ENCODE assay signal across 8 mouse cellular contexts in the genomic region with DNA sequence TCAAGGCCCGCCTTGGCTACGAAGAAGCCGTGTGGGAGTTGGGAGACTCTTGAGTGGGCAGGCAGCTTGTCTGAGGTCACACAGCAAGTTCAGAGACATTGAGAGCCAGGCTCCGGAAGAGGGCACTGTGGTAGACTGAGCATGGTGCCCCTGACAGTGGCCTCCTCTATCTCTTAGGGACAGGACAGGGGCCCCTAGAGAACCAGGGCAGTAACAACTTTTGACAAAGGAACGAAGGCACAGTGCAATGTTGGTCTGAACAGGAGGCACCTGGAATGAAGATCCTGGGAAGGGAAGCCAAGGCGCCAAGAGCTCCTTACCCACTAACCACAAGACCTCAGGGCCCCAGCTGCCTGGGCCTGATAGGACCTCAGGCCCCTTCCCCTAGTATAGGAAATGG. TPM values are rescaled to one million over a fixed set of nuclear protein-coding genes. Genes with fewer than 3 reads are reported as not detected.
DNase-seq lines count a peak whose midpoint lies in the region; ATAC-seq and TF ChIP-seq lines count a peak whose summit lies in the region.

No protein-coding gene starts in this region.

- peak overlapping the region; percentile 85 for H3K27ac ChIP-seq in forebrain, embryonic 10.5 days
- H3K27ac ChIP-seq in forebrain, embryonic 16.5 days (ENCODE audit: low read length) = no peak overlapping the region
- H3K27ac ChIP-seq in midbrain, postnatal 0 days (ENCODE audit: low read depth, low read length) = peak overlapping the region; percentile 34; the same call in 1 of the 2 replicates

- no peak for DNase-seq in forebrain, embryonic 10.5 days (ENCODE audit: extremely low spot score, low spot score)
- DNase-seq in B cell, adult 2 months = peak; percentile 43 to 46
- no peak for DNase-seq in midbrain, postnatal 0 days (ENCODE audit: low spot score)
- no peak for DNase-seq in natural killer cell, adult 2 months (ENCODE audit: low spot score in 2 of 2)
- no peak for DNase-seq in layer of hippocampus, postnatal 25 days (ENCODE audit: extremely low spot score in 1 of 2, low spot score in 1 of 2)
- no peak for DNase-seq in adrenal gland, postnatal 10 days

- peaks cover 73% of the 10 kb centered on the region for H3K4me1 ChIP-seq in forebrain, embryonic 10.5 days
- H3K4me1 ChIP-seq in forebrain, embryonic 16.5 days (replicated peaks; ENCODE audit: control insufficient read depth, insufficient read depth, low read length) = peaks cover 54% of the 10 kb centered on the region
- H3K4me1 ChIP-seq in midbrain, postnatal 0 days (ENCODE audit: insufficient read depth, low read length) = peaks cover 31% of the 10 kb centered on the region

- no peak for ATAC-seq in forebrain, embryonic 16.5 days
- ATAC-seq in hematopoietic stem cell, adult 5-6 weeks (replicated peaks in 1 of 2; ENCODE audit: insufficient read depth in 1 of 2, low FRiP score in 2 of 2, low TSS enrichment in 1 of 2, low read depth in 1 of 2, poor library complexity in 2 of 2, severe bottlenecking in 2 of 2) = peak; percentile 62 to 66
- no peak for ATAC-seq in midbrain, postnatal 0 days (ENCODE audit: low FRiP score)

- H3K9ac ChIP-seq in forebrain, embryonic 16.5 days (replicated peaks; ENCODE audit: low read depth, low read length) = no peak overlapping the region
- no peak overlapping the region for H3K9ac ChIP-seq in midbrain, postnatal 0 days (replicated peaks; ENCODE audit: low read length, poor library complexity, severe bottlenecking)

- no peaks in the 10 kb centered on the region for H3K9me3 ChIP-seq in forebrain, embryonic 10.5 days
- no peaks in the 10 kb centered on the region for H3K9me3 ChIP-seq in forebrain, embryonic 16.5 days (ENCODE audit: control insufficient read depth, low read length)
- no peaks in the 10 kb centered on the region for H3K9me3 ChIP-seq in midbrain, postnatal 0 days (ENCODE audit: low read length)

- H3K4me2 ChIP-seq in forebrain, embryonic 16.5 days (ENCODE audit: low read length) = no peak overlapping the region
- peak overlapping the region; percentile 31 for H3K4me2 ChIP-seq in midbrain, postnatal 0 days (ENCODE audit: low read depth, low read length, poor library complexity, severe bottlenecking)

- WGBS in forebrain, embryonic 10.5 days = 96% methylated on average over 6 of the region's 6 CpGs
- WGBS in forebrain, embryonic 16.5 days = 92% methylated on average over 6 of the region's 6 CpGs
- WGBS in midbrain, postnatal 0 days = 95% methylated on average over 6 of the region's 6 CpGs

- H3K4me3 ChIP-seq in forebrain, embryonic 10.5 days = peak overlapping the region; percentile 36; the same call in 1 of the 2 replicates
- H3K4me3 ChIP-seq in forebrain, embryonic 16.5 days (replicated peaks; ENCODE audit: low read length) = no peak overlapping the region
- no peak overlapping the region for H3K4me3 ChIP-seq in midbrain, postnatal 0 days (ENCODE audit: low read depth, low read length)

- peaks cover 7% of the 10 kb centered on the region; the same call in 1 of the 2 replicates for H3K27me3 ChIP-seq in forebrain, embryonic 10.5 days (ENCODE audit: poor library complexity, severe bottlenecking)
- H3K27me3 ChIP-seq in forebrain, embryonic 16.5 days (replicated peaks; ENCODE audit: control insufficient read depth, insufficient read depth, low read length) = no peaks in the 10 kb centered on the region
- no peaks in the 10 kb centered on the region for H3K27me3 ChIP-seq in midbrain, postnatal 0 days (ENCODE audit: insufficient read depth, low read length)

- H3K36me3 ChIP-seq in forebrain, embryonic 10.5 days (replicated peaks) = no peaks in the 10 kb centered on the region
- no peaks in the 10 kb centered on the region for H3K36me3 ChIP-seq in forebrain, embryonic 16.5 days (ENCODE audit: control insufficient read depth, insufficient read depth)
- no peaks in the 10 kb centered on the region for H3K36me3 ChIP-seq in midbrain, postnatal 0 days (ENCODE audit: insufficient read depth, low read length)

- no peak for TF ChIP-seq CTCF in midbrain, postnatal 0 days (IDR thresholded peaks at IDR 0.05)

RNA-seq across cellular contexts. Expression of a gene that starts 10.5 kb away (rescaled TPM):
- polyA plus RNA-seq in forebrain, embryonic 10.5 days (2016; fragmentation: Nextera tagmentation; extraction: Ambion mirVana) = 94.8 and 107 TPM in 2 replicates
- polyA plus RNA-seq in forebrain, embryonic 16.5 days (2015; fragmentation: Nextera tagmentation; extraction: Ambion mirVana) = 132 and 152 TPM in 2 replicates
- 565 and 601 TPM in 2 replicates for total RNA-seq in hematopoietic stem cell, adult 5-6 weeks (2017)
- total RNA-seq in midbrain, postnatal 0 days (2014; rRNA removed) = 218 and 247 TPM in 2 replicates
- polyA plus RNA-seq in midbrain, postnatal 0 days (2015; fragmentation: Nextera tagmentation; extraction: Ambion mirVana) = 114 and 125 TPM in 2 replicates
- total RNA-seq in layer of hippocampus, postnatal 25 days (2021) = 100 to 1,000 TPM; 101 to 103 TPM
- 10 to 100 TPM; 35.9 to 48.9 TPM for total RNA-seq in adrenal gland, postnatal 10 days (2021)

RNA-seq across cellular contexts. Expression of a gene that starts 32.5 kb away (rescaled TPM):
- 4.9 and 5.2 TPM in 2 replicates for polyA plus RNA-seq in forebrain, embryonic 10.5 days (2016; fragmentation: Nextera tagmentation; extraction: Ambion mirVana)
- 0.93 and 1.1 TPM in 2 replicates for polyA plus RNA-seq in forebrain, embryonic 16.5 days (2015; fragmentation: Nextera tagmentation; extraction: Ambion mirVana)
- total RNA-seq in hematopoietic stem cell, adult 5-6 weeks (2017) = 114 and 161 TPM in 2 replicates
- total RNA-seq in midbrain, postnatal 0 days (2014; rRNA removed) = 1.5 and 1.7 TPM in 2 replicates
- 0.59 and 0.88 TPM in 2 replicates for polyA plus RNA-seq in midbrain, postnatal 0 days (2015; fragmentation: Nextera tagmentation; extraction: Ambion mirVana)
- under 1 TPM; 0.21 to 0.22 TPM for total RNA-seq in layer of hippocampus, postnatal 25 days (2021)
- 1 to 10 TPM; 4.0 to 4.5 TPM for total RNA-seq in adrenal gland, postnatal 10 days (2021)

Comparison
In these comparisons a context has a peak if more than half of its experiments do, and no peak if none do; other contexts are left out.
1. DNase-seq: peak in B cell, adult 2 months (2 of 2); none in forebrain, embryonic 10.5 days (single experiment), midbrain, postnatal 0 days (single experiment), natural killer cell, adult 2 months (0 of 2), layer of hippocampus, postnatal 25 days (0 of 2) and adrenal gland, postnatal 10 days (single experiment).
2. ATAC-seq: peak in hematopoietic stem cell, adult 5-6 weeks (2 of 2); none in forebrain, embryonic 16.5 days (single experiment) and midbrain, postnatal 0 days (single experiment).
3. RNA of a gene that starts 32.5 kb away (total RNA-seq): 114 to 161 TPM in hematopoietic stem cell, adult 5-6 weeks; 4.0 to 4.5 TPM in adrenal gland, postnatal 10 days, 1.5 to 1.7 TPM in midbrain, postnatal 0 days and 0.21 to 0.22 TPM in layer of hippocampus, postnatal 25 days; every median in the first group is over 10 times any median in the second.